Mouse (Mus musculus): ENCODE results near the gene Tanc2.

Tanc2 gene

DNA sequence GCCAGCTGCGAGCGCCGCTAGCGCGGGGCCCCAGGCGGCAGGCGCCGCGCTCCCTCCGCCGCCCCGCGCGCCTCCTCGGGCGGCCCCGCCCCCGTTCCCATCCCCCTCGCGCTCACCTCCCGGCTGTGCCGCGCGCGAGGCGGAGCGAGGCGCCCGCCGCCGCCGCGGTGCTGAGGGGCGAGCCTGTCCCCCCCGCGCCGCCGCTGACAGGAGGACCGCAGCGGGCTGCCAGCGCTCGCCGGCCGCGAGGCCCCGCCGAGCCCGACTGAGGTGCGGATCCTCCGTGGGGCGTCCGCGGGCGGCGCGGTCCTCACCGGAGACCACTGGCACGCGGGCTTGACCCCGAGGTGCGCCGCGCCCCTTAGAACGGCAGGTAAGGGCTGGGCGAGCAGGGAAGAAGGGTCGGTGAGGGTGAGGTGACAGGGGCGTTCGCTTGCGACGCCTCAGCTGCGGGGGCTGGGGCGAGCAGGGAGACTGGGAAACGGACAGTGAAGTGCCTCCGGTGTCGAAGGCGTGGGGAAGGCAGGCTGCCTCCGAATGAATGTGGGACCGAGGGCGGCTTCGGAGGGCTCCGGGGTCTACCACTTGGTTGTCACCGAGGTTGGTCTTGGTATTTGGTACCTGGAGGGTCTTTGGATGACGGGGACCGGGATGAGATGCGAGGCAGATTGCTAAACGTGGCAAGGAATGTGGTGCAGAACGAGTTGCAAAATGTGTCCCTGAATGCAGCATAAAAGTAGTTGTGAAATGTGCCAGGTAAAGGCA lies at the start of gene Tanc2:
TSS of gene Tanc2 (plus strand) at position 110 of the 765 bp plus-strand sequence.
- in situ Hi-C loops (cut with MboI, MseI): loop anchor here (5.0 kb wide), 1 partner anchor 243 kb away; no protein-coding TSS in a partner anchor

DNA sequence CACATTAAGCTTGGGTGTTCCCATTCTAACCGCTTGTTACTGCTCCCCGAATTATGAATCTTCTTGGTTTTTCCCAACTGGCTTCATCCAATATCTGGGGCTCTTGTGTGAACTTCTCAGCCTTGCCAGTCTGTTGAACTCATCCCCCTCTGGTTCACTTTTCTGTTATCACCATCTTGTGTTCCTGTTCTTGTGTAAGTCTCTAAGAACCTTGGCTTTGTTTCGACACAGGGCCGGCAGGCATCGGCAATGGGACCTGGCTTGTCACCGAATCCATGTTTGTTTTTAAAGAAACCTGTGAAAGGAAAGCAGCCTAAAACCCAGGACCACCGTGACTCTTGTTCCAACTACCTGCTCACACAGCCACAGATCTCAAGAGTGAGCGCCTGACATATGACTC lies 49.0 kb upstream of the Tanc2 start:
- in situ Hi-C loops (cut with MboI, MseI): no loop called here

DNA sequence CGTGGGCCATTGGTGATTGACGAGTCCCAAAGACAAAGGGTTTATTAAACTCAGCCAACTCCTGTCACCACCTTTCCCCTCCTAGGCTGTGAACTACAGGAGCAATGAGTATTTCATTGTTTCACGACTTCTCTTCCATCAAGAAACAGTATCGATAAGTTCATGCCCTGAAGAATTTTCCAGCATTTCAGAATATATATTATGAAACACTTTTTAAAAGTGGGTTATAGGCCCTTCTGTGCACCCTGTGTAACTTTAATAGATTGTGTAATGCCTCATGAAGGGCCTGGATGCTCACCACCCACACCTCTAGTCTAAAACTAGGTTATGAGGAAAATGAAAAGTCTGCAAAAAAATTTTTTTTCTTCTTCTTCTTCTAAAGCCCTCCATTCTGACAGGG lies 48.4 kb upstream of the Tanc2 start:
- in situ Hi-C loops (cut with MboI, MseI): no loop called here

DNA sequence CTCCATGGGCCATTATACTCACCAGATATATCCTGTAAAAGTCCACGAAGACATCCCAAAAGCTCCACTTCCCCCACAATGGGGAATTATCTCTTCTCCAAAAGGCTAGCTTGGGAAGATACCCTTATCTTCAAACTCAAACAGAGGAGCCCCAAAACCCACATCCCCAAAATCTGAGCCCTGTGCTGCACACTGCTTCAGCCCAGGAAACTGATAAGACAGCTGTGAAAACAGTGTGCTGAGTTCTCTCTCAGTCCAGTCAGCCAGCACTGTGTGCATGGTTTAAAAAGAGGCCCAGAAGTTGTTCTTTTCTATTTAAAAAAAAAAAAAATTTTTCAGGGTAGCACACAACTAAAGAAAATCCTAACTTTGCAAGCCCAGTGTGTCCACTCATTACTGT lies 47.7 kb upstream of the Tanc2 start:
- in situ Hi-C loops (cut with MboI, MseI): no loop called here

DNA sequence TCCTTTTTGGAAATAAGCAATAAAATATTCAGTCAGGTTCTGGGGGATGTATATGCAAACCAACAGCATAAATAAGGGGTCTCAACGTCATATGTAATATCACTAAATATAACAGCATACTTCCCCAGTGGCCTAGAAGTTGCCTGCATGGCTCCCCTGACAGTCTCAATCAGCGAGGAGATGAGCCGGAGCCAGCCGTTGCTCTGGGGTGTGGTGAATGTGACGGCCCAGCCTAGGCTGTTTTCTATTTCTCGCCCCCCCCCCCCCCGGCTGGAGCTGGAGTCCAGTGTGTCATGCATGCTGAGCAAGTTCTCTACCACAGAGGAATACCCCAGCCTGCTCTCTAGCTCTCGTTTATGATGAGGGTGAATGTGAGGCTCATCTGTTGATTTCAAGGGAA lies 44.0 kb upstream of the Tanc2 start:
- in situ Hi-C loops (cut with MboI, MseI): no loop called here

DNA sequence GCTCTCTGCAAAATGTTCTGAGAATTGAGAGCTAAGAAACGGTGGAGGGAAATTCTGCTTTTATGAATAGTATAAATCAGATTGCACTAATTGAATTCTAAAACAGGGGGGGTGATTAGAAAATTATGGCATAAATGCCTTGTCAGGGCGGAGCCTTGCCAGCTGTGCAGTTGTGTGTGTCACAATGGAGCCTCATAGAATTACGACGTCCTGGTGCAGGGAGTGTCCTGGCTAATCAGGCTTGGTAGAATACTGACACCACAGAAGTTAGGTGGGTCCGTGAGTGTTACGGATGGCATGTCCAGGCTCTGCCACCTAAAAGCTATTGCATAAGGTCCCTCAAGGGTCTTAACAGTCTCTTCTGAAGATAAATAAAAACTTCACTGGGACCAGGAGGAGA lies 43.4 kb upstream of the Tanc2 start:
- in situ Hi-C loops (cut with MboI, MseI): no loop called here

DNA sequence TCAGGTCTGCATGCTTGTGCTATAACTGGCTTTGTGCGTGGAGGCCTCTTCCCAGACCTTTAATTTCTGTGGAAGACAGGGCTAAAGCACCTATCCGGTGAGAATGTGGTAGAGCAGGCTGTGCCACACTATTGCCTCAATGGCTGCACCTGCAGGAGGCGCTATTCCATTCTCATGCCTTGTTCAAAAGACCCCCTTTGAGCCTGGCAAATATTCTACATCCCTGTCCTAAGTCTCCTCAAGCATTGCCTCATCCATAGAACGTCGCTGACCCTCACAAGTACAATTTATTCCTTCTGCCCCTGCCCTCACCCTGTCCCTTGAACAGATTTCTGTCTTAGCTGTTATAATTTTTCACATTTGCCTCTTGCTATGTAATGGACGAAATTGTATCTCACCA lies 41.4 kb upstream of the Tanc2 start:
- in situ Hi-C loops (cut with MboI, MseI): no loop called here

DNA sequence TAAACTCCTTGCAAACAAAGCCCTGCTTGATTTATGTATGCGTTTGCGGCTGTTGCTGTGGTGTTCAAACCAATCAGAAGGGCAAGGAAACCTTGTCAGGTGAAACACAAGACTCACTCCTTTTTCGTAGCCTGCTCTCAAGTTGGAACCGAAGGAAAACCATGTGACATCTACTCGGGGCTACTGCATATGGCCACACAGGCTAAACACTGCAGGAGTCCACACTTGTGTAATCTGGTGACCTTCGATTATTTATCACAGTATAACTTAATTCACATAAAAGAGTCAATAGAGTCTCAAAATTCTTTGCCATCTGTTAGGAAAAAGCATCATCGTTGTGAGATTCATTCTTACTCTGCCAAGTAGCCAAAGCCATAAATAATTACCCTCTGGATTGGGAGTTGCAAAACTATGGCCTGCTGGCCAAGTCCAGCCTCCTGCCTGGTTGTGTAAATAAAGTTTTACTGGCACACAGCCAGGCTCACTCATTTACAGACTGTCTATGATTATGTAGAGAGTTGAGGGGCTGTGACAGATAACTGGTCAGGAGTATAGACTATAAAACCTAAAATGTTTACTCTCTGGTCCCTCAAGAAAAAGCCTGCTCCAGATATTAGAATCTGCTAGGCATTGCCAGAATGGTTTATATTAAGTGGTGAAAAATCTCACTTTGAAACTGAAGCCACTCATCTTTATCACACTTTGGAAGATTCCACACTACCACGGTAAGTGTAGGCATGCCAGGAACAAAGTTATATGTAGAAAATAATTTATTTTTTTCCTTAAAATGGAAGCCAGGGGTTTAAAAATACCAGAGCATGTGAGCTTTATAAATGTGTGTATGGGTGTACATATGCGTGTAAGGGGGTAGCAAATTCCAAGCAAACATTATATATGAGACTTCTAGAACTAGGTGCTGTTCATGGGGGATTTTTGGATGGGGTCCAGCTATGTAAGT lies 40.3 kb upstream of the Tanc2 start:
- in situ Hi-C loops (cut with MboI, MseI): no loop called here

DNA sequence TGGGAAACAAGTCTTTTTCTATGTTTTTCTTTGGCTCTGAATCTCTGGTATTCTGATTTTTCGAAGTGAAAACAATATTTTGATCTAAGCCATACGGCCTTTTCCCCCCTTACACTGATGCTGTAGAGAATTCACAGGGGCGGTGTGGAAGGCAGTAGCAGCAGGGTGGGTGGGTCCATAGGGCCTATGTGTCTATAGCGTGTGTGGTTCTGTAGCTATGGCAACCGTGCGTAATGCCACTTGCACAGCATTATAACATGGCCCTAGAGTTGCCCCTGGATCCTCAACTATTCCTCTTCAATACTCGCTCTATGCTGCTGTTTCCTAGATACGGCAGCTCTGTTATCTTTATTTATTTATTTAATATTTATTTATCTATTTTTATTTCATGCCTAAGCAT lies 32.5 kb upstream of the Tanc2 start:
- in situ Hi-C loops (cut with MboI, MseI): no loop called here

DNA sequence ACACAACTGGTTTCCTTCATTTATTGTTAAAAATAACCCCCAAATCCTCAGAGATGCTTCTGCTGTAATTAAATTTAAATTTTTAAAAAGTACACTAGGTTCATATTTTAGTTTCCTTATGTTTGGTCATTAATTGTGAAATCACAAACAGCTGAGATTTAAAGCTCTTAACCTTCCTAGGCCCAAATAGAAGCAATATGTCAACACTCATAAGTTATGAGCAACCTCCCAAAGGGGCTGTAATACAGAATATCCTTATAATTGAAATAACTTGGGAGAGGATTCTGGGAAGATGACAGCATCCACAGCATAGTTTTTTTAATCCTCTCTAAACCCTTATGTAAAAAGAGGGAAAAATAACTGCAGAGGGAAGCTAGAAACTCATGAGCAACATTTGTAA lies 31.7 kb upstream of the Tanc2 start:
- in situ Hi-C loops (cut with MboI, MseI): no loop called here

DNA sequence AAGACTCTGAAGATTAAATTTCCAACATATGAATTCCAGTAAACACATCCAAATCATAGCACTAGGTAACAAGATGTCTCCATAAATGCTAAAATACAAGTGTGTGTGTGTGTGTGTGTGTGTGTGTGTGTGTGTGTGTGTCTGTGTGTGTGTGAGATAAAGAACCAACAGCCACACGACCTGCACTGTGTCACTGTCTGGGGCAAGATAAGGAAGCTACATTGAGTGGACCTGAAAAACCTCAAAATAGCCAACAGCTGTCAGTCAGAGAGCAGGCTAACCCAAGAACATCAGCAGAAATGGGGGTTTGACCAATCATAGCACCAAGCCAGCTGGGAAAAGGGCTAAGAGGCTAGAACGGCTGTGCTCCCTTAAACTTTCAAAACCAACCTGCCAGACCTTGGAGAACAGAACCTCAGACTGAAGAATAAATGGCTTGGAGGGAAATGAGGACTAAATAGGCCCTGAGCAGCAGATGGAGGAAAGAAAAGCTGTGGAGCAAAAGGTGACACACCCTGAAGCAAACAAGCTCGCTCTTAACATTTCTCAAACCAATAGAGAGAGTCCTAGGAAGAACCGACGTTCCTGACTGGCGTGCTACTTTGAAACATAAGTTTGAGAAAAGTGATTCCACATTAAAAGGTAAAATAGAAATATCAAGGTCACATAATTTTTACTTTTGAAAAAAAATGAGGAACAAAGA lies 30.8 kb upstream of the Tanc2 start:
- in situ Hi-C loops (cut with MboI, MseI): no loop called here

DNA sequence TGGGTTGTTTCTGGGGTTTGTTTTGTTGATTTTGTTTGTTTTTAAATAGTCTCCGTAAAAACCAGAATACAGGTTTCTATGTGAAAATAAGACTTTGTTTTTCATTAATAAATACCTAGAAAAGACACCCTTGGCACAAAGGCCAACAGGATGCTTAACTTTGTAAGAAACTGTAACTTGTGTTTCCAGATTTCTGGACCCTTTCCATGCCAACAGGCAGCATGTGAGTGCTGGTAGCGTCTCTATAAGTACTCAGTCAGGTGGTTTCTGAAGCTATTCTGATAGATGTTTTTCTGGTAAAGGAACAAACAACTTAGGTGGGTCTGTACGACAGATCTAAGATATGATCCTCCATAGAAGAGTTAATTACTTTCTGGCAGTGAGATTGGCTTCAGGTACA lies 26.2 kb upstream of the Tanc2 start:
- in situ Hi-C loops (cut with MboI, MseI): no loop called here

DNA sequence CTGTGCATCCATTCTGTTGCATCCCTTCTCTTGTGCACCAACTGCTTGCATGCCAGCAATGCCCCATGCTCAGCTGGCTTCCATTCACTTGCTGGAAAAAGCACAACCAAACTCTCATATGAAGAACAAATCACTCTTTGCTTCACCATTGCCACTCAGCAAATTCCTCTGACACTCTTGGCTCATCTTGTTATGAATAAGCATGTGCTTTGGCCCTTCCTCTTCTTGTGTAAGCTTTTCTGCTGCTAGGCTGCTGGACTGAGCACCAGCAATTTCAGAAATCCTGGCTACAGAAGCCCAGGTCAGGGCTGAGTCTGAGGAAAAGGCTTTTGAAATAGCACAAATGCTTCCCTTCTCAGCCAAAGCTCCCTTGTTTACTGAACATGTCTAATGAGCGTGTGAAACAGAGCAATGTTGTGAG lies 22.6 kb upstream of the Tanc2 start:
- in situ Hi-C loops (cut with MboI, MseI): no loop called here

DNA sequence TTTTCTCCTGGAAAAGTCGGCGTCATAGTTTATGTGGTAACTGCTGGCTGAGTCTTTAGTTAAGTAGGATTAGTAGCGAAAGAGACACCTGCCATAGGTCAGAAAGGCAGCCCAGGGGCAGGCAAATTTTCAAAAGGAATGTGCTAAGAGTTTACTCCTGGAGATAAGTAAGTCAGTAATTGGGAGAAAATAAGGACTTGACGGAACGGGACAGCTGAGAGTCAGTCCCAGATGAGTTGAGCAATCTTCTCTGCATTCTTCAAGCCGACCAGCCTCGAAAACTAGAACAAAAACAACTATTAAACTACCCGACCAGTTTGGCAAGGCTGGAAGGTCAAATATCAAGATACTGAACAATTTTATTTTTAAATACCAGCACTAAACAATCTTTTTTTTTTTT lies 17.8 kb upstream of the Tanc2 start:
- in situ Hi-C loops (cut with MboI, MseI): no loop called here

DNA sequence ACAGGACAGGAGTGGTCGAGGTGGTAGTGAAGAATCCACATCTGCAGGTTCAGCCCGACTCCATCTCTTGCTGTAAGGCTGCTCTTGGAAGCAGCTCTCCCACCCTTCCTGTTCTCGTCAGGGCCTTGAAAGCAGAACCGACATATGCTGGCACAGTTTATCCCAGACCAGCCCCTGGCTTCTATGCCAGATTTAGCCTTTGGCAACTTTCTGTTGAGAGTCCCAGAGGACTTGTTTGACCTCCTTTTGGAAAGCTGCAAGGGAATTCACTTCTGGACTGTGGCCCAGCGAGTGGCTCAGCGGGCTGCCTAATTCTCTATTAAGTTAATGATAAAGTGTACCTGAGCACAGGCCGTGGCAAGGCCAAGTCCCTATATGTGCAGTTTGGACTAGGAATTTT lies 15.5 kb upstream of the Tanc2 start:
- in situ Hi-C loops (cut with MboI, MseI): no loop called here

DNA sequence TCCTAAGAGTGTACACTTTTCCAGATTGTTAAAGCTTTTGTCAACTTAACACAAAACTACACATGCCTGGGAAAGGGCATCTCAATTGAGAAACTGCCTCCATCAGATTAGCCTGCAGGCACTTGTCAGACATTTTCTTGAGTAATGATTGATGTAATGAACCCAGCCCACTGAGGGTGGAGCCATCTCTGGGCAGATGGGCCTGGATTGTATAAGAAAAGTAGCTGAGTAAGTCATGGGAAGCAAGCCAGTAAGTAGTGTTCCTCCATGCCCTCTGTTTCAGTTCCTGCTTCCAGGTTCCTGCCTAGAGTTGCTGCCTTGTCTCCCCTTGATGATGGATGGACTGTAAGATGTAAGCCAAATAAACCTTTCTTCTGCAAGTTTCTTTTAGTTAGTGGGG lies 12.6 kb upstream of the Tanc2 start:
- in situ Hi-C loops (cut with MboI, MseI): no loop called here

DNA sequence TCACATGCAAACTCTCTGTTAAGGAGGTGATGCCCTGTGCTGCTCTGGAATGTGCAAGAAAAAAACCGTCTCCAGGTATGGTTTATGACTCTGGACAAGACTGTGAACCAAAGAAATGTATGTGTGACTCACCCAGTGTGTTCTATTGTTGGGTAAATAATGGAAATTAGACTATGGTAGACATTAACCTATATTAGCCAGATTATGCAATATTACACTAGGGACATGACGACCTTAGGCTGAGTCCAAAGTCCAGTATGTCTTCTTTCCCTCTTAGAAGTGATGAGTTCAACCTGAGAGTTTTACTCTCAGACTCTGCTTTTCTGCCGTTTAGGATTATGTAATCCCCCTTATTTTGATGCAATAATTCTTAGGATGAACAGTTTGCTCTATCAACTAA lies 7.8 kb upstream of the Tanc2 start:
- in situ Hi-C loops (cut with MboI, MseI): no loop called here

DNA sequence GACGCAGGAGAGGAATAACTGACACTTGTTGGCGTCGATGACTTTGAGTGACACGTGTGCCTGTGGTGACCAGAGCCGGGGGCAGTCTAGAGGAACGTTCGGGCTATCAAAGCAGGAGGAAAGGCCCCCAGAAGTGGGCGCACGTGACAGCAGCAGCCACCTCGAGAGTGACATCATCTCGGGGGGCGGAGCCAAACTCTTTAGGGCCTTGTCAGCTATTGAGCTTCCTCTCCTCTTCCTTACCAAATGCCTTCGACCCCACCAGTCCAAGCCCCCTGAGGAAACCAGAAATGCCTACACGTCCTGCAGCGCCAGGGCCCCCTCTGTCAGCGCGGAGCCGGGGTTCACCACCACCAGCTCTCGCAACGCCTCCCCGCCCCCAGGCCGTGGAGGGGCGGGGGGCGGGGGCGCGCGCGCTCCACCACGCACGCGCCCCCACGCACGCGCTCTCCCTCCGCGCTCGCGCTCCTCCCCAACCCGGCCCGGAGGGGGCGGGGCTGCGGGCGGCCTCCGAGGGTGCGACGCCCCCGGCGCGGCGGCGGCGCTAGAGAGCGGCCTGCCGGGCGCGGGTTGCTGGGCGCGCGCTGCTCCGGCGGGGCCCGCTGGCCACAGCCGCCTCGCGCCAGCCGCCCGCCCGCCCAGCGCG lies 432 bp upstream of the Tanc2 start:
- in situ Hi-C loops (cut with MboI, MseI): no loop called here

DNA sequence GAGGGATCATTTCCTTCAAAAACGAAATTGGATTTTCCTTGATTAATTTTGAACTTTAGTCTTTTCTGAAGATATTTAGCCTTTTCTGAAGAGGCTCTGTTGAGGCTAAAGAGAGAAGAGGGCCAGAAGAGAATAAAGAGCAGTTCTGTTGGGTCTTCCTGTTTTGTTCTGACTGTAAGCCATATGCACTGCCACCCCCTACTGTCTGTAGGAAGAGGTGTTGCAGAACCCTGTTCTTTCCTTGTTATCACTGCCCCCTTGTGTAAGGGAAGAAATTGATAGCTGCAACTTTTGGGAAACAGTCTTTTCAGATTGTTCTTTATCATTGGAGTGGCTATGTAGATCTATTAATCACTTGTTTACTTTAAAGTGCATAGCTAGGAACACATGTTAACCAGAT lies 2.1 kb downstream of the Tanc2 start:
- in situ Hi-C loops (cut with MboI, MseI): loop anchor here (5.0 kb wide), 1 partner anchor 245 kb away; no protein-coding TSS in a partner anchor

DNA sequence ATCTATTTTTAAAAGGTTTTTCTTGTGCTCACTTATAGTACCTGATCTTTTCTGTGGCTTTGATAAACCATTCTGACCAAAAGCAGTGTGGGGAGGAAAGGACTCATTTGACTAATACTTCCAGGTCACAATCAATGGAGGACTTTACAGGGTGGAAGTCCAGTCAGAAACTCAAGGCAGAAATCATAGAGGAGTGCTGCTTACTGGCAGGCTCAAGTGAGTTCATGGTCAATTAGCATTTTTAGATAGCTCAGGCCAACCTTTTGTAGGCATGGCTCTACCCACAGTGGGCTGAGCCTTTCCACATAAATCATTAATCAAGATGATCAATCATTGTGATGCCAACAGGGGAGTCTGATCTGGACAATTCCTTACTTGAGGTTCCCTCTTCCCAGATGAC lies 12.4 kb downstream of the Tanc2 start:
- in situ Hi-C loops (cut with MboI, MseI): no loop called here

DNA sequence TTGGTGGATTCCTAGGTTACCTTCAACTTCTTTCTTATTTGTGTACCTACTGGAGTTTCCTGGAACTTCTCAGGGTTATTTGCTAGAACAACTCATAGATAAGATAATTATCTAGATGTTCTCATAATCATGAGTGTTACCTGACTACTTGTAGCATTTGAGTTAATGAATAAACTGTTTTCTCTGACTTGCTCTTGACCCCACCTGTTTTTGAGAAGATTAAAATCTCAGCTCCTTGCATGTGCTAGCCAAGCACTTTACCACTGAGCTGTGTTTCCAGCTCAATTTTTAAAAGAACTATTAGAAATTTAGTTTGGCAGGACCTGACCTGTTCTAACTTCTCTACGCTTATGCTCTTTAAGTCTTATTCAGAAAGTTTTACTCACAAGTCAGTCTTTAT lies 36.4 kb downstream of the Tanc2 start:
- in situ Hi-C loops (cut with MboI, MseI): no loop called here

DNA sequence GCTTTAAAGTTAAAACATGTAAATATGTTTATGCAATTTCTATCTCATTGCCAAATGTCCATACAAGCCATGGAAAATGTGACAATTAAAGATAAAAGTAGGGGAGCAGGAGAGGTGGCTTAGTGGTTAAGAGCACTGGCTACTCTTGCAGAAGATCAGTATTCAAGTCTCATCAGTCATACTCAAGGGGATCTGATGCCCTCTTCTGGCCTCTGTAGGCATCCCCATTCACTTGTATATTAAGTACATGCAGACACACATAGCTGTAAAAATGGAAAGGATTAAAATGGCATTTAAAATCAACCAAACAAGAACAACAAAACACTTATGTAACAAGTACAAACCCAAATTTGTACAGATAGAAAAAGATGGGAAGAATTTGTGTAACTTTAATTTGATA lies 54.2 kb downstream of the Tanc2 start:
- in situ Hi-C loops (cut with MboI, MseI): no loop called here

Measured in T-helper 1 cell (primary cell).